Mouse (Mus musculus) brain, embryonic 14.5 days (tissue): Measurements from ENCODE around the gene Arhgap10.

Source experiments
- CTCF ChIP-seq: fragments of 200-500 bp; IDR thresholded peaks from 2 replicates; pipeline ENCODE4 v1.5.1; 2012; ENCODE audit warnings: inconsistent platforms, mild to moderate bottlenecking, moderate library complexity, borderline replicate concordance; ENCODE audit not compliant: insufficient read depth, insufficient read length; ENCODE audit errors: extremely low read depth
- POLR2A ChIP-seq: fragments of 200-500 bp; IDR thresholded peaks from 2 replicates; pipeline ENCODE4 v1.6.1; 2012; ENCODE audit warnings: mild to moderate bottlenecking, inconsistent platforms, borderline replicate concordance; ENCODE audit not compliant: poor library complexity, insufficient read depth, insufficient read length, severe bottlenecking; ENCODE audit errors: extremely low read depth

GRCm38 (mm10) chr8:77473373-77473772, 44.4 kb downstream of the Arhgap10 start:
- TF ChIP-seq CTCF (no peak), POLR2A (no peak)
